Mouse (Mus musculus) E14TG2a.4 (cell line): ENCODE measurements at regions not wholly inside any gene's neighbourhood (a gene's known extent, or its start where the extent isn't known, plus 50 kb on each side); places are given as distances from the start of the nearest gene placed in this dataset.
"Not testable (repeated sequence)": the region's sequence is repeated elsewhere in the genome, so short reads cannot be mapped to it uniquely, and the experiment has no call there.

ENCODE experiments used
- CTCF ChIP-seq: conservative IDR thresholded peaks from 2 replicates; pipeline ENCODE4 v1.5.1; 2014; ENCODE audit warnings: low read length
- NANOG ChIP-seq: IDR thresholded peaks from 2 replicates; pipeline ENCODE4 v1.6.1; 2014; ENCODE audit warnings: borderline replicate concordance, low read length, mixed read lengths
- POU5F1 ChIP-seq: IDR thresholded peaks from 2 replicates; pipeline ENCODE4 v1.6.1; 2014; ENCODE audit warnings: low read length, borderline replicate concordance

- peak; percentile 16; the same call in 1 of the 2 replicates for TF ChIP-seq CTCF
- TF ChIP-seq POU5F1, NANOG: not testable (repeated sequence)
These were observed 117.5 kb upstream of the Cdk6 start for GRCm38 (mm10) chr5:3223819-3224218.
